In genomic region chr15:32257886-32258319, GRCm38 (mm10) we compare ENCODE assay signal across 7 mouse cellular contexts. TPM values are rescaled to one million over a fixed set of nuclear protein-coding genes. Genes with fewer than 3 reads are reported as not detected.
DNase-seq lines count a peak whose midpoint lies in the region.

No protein-coding gene starts in this region.

- DNase-seq in left cerebral cortex, adult 18-20 months (ENCODE audit: low spot score in 2 of 2), result peak; percentile 29 to 53
- no peak for DNase-seq in left cerebral cortex, adult 11 months (ENCODE audit: low spot score)
- peak; percentile 74 to 81 for DNase-seq in cerebellum, postnatal 14 days
- peak; percentile 12 to 37 for DNase-seq in heart, adult 9 months (ENCODE audit: low spot score in 2 of 2)
- DNase-seq in left cerebral cortex, postnatal 4 days, result peak; percentile 44
- DNase-seq in ovary, postnatal 14 days (ENCODE audit: low spot score), result no peak
- no peak for DNase-seq in adrenal gland, postnatal 4 days (ENCODE audit: low spot score in 2 of 2)

- intact Hi-C loops in left cerebral cortex, postnatal 4 days (cut with DNase I), result no loop called here

RNA-seq across cellular contexts. Expression of gene Sema5a, which starts 13.3 kb away (rescaled TPM):
- 10 to 100 TPM; 15.5 to 18.0 TPM for total RNA-seq in left cerebral cortex, adult 18-20 months (2021)
- total RNA-seq in left cerebral cortex, postnatal 4 days (2021), result 10 to 100 TPM; 21.2 to 26.5 TPM
- 10 to 100 TPM; 33.9 to 47.3 TPM for total RNA-seq in adrenal gland, postnatal 4 days (2021)

Comparison
In these comparisons a context has a peak if more than half of its experiments do, and no peak if none do; other contexts are left out.
1. DNase-seq: peak in left cerebral cortex, adult 18-20 months (2 of 2), cerebellum, postnatal 14 days (2 of 2), heart, adult 9 months (2 of 2) and left cerebral cortex, postnatal 4 days (single experiment); none in left cerebral cortex, adult 11 months (single experiment), ovary, postnatal 14 days (single experiment) and adrenal gland, postnatal 4 days (0 of 2).